Mouse (Mus musculus) cerebellum, adult 2 months (tissue): ENCODE data around the gene Ppm1e. TPM values are rescaled to one million over a fixed set of nuclear protein-coding genes. Genes with fewer than 3 reads are reported as not detected.
A peak's percentile ranks its signal among the peaks of the same experiment; 100 is the strongest.
"Not testable (repeated sequence)": the region's sequence is repeated elsewhere in the genome, so short reads cannot be mapped to it uniquely, and the experiment has no call there.

Source experiments
- DNase-seq, 2 experiments: peaks; one replicate each; pipeline ENCODE4 v3.0.0; 2021
- H3K27ac ChIP-seq: fragments of 200-500 bp; 2 replicates; pipeline ENCODE4 v1.5.1; 2012; ENCODE audit warnings: low read length, control low read depth, inconsistent platforms; ENCODE audit not compliant: insufficient read depth
- H3K27me3 ChIP-seq: fragments of 200-500 bp; 2 replicates; pipeline ENCODE4 v1.6.1; 2012; ENCODE audit warnings: inconsistent platforms, mild to moderate bottlenecking, low read length, moderate library complexity; ENCODE audit not compliant: control insufficient read depth, insufficient read depth
- H3K4me1 ChIP-seq: fragments of 200-500 bp; 2 replicates; pipeline ENCODE4 v1.6.1; 2011; ENCODE audit warnings: low read length; ENCODE audit not compliant: control insufficient read depth, insufficient read depth
- H3K4me3 ChIP-seq: fragments of 200-500 bp; replicated peaks from 2 replicates; pipeline ENCODE3; 2011; ENCODE audit warnings: mild to moderate bottlenecking, low read depth, low read length, control low read depth; ENCODE audit not compliant: insufficient read depth
- CTCF ChIP-seq: fragments of 200-500 bp; IDR thresholded peaks from 2 replicates; pipeline ENCODE4 v1.5.1; 2011; ENCODE audit warnings: low read depth, mild to moderate bottlenecking, control low read depth, low read length, moderate library complexity, borderline replicate concordance; ENCODE audit not compliant: insufficient read depth
- POLR2A ChIP-seq: fragments of 200-500 bp; IDR thresholded peaks from 2 replicates; pipeline ENCODE4 v1.6.1; 2011; ENCODE audit warnings: low read length, control low read depth, borderline replicate concordance; ENCODE audit not compliant: insufficient read depth
- WGBS: fragments of 180-500 bp; shearing (Covaris S2); methylation state at CpG from one replicate; pipeline ENCODE4 v1.1.7; 2018; 5-methylcytosine and 5-hydroxymethylcytosine counted together
- polyA plus RNA-seq: library from polyadenylated mRNA; depleted of rRNA; stranded (reverse); fragments of >200 nt; gene quantifications from 2 replicates; pipeline ENCODE4 v1.2.3, GENCODE M21; 2012

The Ppm1e gene
- polyA plus RNA-seq, 1 experiment: 31.3 TPM

DNA sequence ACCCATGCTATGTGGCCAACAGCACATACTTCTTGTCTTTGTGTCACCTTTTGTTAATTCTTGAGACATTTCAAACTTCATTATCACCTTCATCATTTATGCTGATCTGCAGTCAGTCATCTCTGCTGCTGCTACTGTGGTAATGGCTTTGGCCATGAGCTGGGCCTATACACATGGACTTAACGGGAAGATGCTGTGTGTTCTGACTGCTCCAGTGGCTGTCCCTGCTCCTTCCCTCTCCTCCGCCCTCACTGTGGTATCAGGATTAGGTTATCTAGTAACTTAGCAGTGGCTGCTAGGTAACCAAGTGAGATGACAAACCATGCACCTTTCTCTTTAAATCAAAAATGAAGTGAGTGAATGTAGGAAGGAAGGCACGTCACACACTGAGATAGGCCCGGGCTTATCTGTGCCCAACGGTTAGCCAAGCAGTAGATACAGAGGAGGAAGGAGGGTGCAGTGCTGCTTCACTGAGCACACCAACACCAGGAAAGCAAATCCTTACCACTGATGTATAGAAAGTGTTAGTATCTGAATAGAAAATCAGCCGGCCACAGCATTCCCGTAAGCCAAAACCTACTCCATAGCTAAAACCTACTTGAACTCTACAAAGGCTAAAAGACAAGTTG lies 83.3 kb downstream of the Ppm1e start:
- TF ChIP-seq CTCF (no peak), POLR2A (no peak)
- DNase-seq: no peak
- Histone ChIP-seq H3K4me1 (no peaks in the 10 kb centered on the region), H3K27me3 (no peaks in the 10 kb centered on the region), H3K27ac (no peak overlapping the region), H3K4me3 (no peak overlapping the region)
- WGBS: 86% methylated on average over 7 of the region's 7 CpGs

GRCm38 (mm10) chr11:87272725-87273124 lies 86.1 kb downstream of the Ppm1e start:
- no peaks in the 10 kb centered on the region for H3K4me1 ChIP-seq
- H3K4me3 ChIP-seq: no peak overlapping the region
- 87% methylated on average over 5 of the region's 5 CpGs for WGBS
- no peaks in the 10 kb centered on the region for H3K27me3 ChIP-seq
- DNase-seq: no peak
- H3K27ac ChIP-seq: no peak overlapping the region
- TF ChIP-seq CTCF (no peak), POLR2A (no peak)

DNA sequence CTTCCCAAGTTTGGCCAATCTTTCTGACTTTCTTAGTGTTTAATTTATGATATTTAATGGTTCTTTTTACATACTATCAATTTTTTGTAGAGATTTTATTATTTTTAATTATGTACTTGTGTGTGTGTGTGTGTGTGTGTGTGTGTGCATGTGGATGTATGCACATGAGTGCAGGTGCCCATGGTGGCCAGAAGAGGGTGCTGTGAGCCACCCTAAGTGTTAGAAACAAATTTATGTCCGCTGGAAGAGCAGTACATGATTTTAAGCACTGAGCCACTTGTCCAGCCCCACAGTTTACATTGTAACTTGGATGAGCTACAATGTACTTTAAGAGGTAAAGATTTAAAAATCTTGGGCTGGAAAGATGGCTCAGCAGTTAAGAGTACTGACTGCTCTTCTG lies 87.3 kb downstream of the Ppm1e start:
- TF ChIP-seq POLR2A: no peak
- TF ChIP-seq CTCF: no peak
- Histone ChIP-seq H3K4me1 (no peaks in the 10 kb centered on the region), H3K4me3 (no peak overlapping the region), H3K27me3 (no peaks in the 10 kb centered on the region), H3K27ac (no peak overlapping the region)
- 100% methylated on average over 1 of the region's 1 CpGs for WGBS
- DNase-seq: no peak

DNA sequence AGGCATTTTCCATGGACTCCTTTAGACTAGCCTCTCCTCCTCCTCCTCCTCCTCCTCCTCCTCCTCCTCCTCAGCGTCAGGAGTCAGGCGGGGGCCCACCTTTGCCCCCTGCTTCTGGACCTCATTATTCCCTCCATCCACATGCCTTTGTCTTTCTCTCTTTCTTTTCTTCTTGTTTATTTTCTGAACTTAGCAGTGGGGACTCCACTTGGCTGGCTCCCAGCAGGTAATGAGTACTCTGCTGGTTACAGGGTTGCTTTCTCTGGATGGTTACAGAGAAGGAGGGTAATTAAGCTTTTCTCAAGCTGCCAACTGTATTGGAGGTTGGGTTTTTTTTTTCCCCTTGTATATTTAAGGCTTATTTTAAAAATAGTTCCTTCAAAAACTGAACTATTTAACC lies 87.9 kb downstream of the Ppm1e start:
- TF ChIP-seq CTCF (no peak), POLR2A (no peak)
- H3K27me3 ChIP-seq: no peaks in the 10 kb centered on the region
- 54% methylated on average over 2 of the region's 2 CpGs for WGBS
- no peaks in the 10 kb centered on the region for H3K4me1 ChIP-seq
- DNase-seq: no peak
- no peak overlapping the region for H3K4me3 ChIP-seq
- H3K27ac ChIP-seq: no peak overlapping the region

DNA sequence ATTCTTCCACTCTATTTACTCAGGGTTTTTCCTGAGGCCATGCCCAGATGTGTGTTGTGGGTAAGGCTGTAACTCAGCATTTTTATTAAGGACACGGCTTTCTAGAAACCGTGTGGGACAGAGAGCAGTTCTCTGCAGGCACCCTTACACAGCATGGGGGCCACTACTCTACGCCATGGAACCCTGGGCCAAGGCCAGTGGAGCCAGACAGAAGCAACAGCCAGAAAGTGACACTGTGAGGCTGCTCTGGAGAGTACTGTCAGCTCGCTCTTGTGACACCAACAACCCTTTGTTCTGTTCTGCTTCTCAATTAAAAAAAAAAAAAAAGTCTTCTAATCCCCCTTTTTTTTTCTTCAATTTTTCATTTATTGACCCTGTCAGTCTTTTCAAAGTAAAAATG lies 88.4 kb downstream of the Ppm1e start:
- Histone ChIP-seq H3K4me1 (no peaks in the 10 kb centered on the region), H3K27ac (no peak overlapping the region), H3K4me3 (no peak overlapping the region), H3K27me3 (no peaks in the 10 kb centered on the region)
- DNase-seq: peak in 1 of 2 experiments; percentile 10
- TF ChIP-seq POLR2A (no peak), CTCF (no peak)
- 25% methylated on average over 4 of the region's 4 CpGs for WGBS

- Histone ChIP-seq H3K4me3 (no peak overlapping the region), H3K27me3 (no peaks in the 10 kb centered on the region), H3K4me1 (no peaks in the 10 kb centered on the region), H3K27ac (no peak overlapping the region)
- TF ChIP-seq CTCF: no peak
- TF ChIP-seq POLR2A: no peak
- DNase-seq: no peak
- 96% methylated on average over 2 of the region's 2 CpGs for WGBS
Measured at GRCm38 (mm10) chr11:87268803-87269202, 90.0 kb downstream of the Ppm1e start.

DNA sequence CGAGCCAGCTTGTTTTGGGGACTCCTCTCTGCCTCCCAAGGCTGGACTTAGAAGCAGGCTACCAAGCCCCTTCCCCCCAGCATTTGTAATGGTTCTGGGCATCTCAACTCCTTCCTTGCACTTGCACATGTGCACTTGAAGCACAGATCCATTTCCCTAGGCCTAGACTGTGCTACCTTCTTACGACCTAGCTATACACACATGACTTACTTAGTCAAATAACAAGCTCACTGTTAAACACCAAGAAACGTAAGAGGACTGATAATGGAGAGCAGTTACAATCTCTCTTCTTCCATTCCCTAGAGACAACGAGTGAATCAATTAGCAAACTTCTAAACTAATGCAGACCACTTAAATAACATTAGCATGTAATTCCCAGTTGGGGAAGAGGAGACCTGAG lies 92.6 kb downstream of the Ppm1e start:
- H3K4me1 ChIP-seq: no peaks in the 10 kb centered on the region
- 77% methylated on average over 4 of the region's 4 CpGs for WGBS
- DNase-seq: no peak
- no peak for TF ChIP-seq CTCF
- no peak for TF ChIP-seq POLR2A
- H3K4me3 ChIP-seq: no peak overlapping the region
- no peaks in the 10 kb centered on the region for H3K27me3 ChIP-seq
- no peak overlapping the region for H3K27ac ChIP-seq

DNA sequence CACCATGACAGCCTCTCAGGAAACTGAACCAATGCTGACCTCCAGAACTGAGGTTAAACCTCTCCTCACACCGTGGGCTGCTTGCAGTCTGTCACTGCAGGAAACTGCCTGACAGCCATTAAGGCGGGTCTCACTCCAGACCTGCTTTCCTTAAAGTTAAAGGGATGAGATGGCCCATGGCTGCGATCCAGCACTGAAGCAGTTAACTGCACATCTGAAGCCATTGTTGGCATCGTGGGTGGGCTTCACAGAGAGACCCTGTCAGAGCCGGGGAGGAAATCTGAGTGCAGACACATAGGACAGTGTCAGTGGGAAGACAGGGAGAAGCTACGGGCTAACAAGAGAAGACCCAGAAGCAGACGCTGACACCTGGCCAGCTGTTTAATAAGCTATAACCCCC lies 94.9 kb downstream of the Ppm1e start:
- Histone ChIP-seq H3K27ac (no peak overlapping the region), H3K4me1 (no peaks in the 10 kb centered on the region), H3K27me3 (no peaks in the 10 kb centered on the region), H3K4me3 (no peak overlapping the region)
- TF ChIP-seq POLR2A (no peak), CTCF (no peak)
- no peak for DNase-seq
- 21% methylated on average over 7 of the region's 7 CpGs for WGBS

- H3K27ac ChIP-seq, H3K4me3 ChIP-seq, DNase-seq, H3K4me1 ChIP-seq, H3K27me3 ChIP-seq: not testable (repeated sequence)
- WGBS: 81% methylated on average over 4 of the region's 4 CpGs
Measured at GRCm38 (mm10) chr11:87261705-87262104, 97.1 kb downstream of the Ppm1e start.
